Mouse (Mus musculus): ENCODE results near the gene 1700016K19Rik. TPM values are rescaled to one million over a fixed set of nuclear protein-coding genes. Genes with fewer than 3 reads are reported as not detected.

Gene 1700016K19Rik
- polyA plus RNA-seq, 2 experiments: 0.76 to 0.87 TPM

GRCm38 (mm10) chr11:76040761-76041376 lies 41.2 kb downstream of the 1700016K19Rik start:
- H3K9ac ChIP-seq (ENCODE audit: low read depth, low read length, severe bottlenecking): no peak overlapping the region
- DNase-seq (ENCODE audit: low spot score) (no peak), ATAC-seq (ENCODE audit: low FRiP score, low read depth) (no peak)
- 64% methylated on average over 4 of the region's 4 CpGs for WGBS
- peaks cover 7% of the 10 kb centered on the region for H3K36me3 ChIP-seq (ENCODE audit: control insufficient read depth, insufficient read depth, low read length)
- H3K9me3 ChIP-seq (ENCODE audit: control insufficient read depth, low read length): no peaks in the 10 kb centered on the region
- no peak for TF ChIP-seq POLR2A (IDR thresholded peaks at IDR 0.05; ENCODE audit: borderline replicate concordance, extremely low read depth, insufficient read depth, insufficient read length)
- H3K4me3 ChIP-seq (replicated peaks; ENCODE audit: low read length): no peak overlapping the region
- no peaks in the 10 kb centered on the region for H3K27me3 ChIP-seq (ENCODE audit: control insufficient read depth, insufficient read depth, low read length)
- no peak overlapping the region for H3K4me2 ChIP-seq (replicated peaks; ENCODE audit: low read depth, low read length, severe bottlenecking)
- H3K27ac ChIP-seq (replicated peaks; ENCODE audit: low read depth, low read length): no peak overlapping the region
- H3K4me1 ChIP-seq (ENCODE audit: control insufficient read depth, insufficient read depth, low read length): peaks cover 11% of the 10 kb centered on the region

- peaks cover 17% of the 10 kb centered on the region for H3K36me3 ChIP-seq (ENCODE audit: control insufficient read depth, insufficient read depth, low read length)
- peak overlapping the region; percentile 77 for H3K27ac ChIP-seq (replicated peaks; ENCODE audit: low read depth, low read length)
- no peaks in the 10 kb centered on the region for H3K27me3 ChIP-seq (ENCODE audit: control insufficient read depth, insufficient read depth, low read length)
- no peak overlapping the region for H3K4me2 ChIP-seq (replicated peaks; ENCODE audit: low read depth, low read length, severe bottlenecking)
- H3K4me1 ChIP-seq (ENCODE audit: control insufficient read depth, insufficient read depth, low read length): peaks cover 11% of the 10 kb centered on the region
- 52% methylated on average over 10 of the region's 10 CpGs for WGBS
- no peak for TF ChIP-seq POLR2A (IDR thresholded peaks at IDR 0.05; ENCODE audit: borderline replicate concordance, extremely low read depth, insufficient read depth, insufficient read length)
- H3K9me3 ChIP-seq (ENCODE audit: control insufficient read depth, low read length): no peaks in the 10 kb centered on the region
- H3K9ac ChIP-seq (ENCODE audit: low read depth, low read length, severe bottlenecking): no peak overlapping the region
- DNase-seq (ENCODE audit: low spot score): peak; percentile 14
- no peak overlapping the region for H3K4me3 ChIP-seq (replicated peaks; ENCODE audit: low read length)
- no peak for ATAC-seq (ENCODE audit: low FRiP score, low read depth)
Observed at GRCm38 (mm10) chr11:76042041-76042638, 42.4 kb downstream of the 1700016K19Rik start.

- H3K4me3 ChIP-seq (replicated peaks; ENCODE audit: low read length): no peak overlapping the region
- peaks cover 11% of the 10 kb centered on the region for H3K4me1 ChIP-seq (ENCODE audit: control insufficient read depth, insufficient read depth, low read length)
- peak overlapping the region; percentile 77; the same call in 1 of the 2 replicates for H3K27ac ChIP-seq (replicated peaks; ENCODE audit: low read depth, low read length)
- no peak for TF ChIP-seq POLR2A (IDR thresholded peaks at IDR 0.05; ENCODE audit: borderline replicate concordance, extremely low read depth, insufficient read depth, insufficient read length)
- no peak for ATAC-seq (ENCODE audit: low FRiP score, low read depth)
- H3K9ac ChIP-seq (ENCODE audit: low read depth, low read length, severe bottlenecking): peak overlapping the region; percentile 14; the same call in 1 of the 2 replicates
- no peak overlapping the region for H3K4me2 ChIP-seq (replicated peaks; ENCODE audit: low read depth, low read length, severe bottlenecking)
- peak; percentile 67 for DNase-seq (ENCODE audit: low spot score)
- peaks cover 17% of the 10 kb centered on the region for H3K36me3 ChIP-seq (ENCODE audit: control insufficient read depth, insufficient read depth, low read length)
- H3K27me3 ChIP-seq (ENCODE audit: control insufficient read depth, insufficient read depth, low read length): no peaks in the 10 kb centered on the region
- no peaks in the 10 kb centered on the region for H3K9me3 ChIP-seq (ENCODE audit: control insufficient read depth, low read length)
- 27% methylated on average over 5 of the region's 5 CpGs for WGBS
Observed at GRCm38 (mm10) chr11:76042882-76043281, 43.2 kb downstream of the 1700016K19Rik start.

- ATAC-seq (ENCODE audit: low FRiP score, low read depth): no peak
- Histone ChIP-seq H3K36me3 (ENCODE audit: control insufficient read depth, insufficient read depth, low read length) (peaks cover 17% of the 10 kb centered on the region), H3K4me2 (replicated peaks; ENCODE audit: low read depth, low read length, severe bottlenecking) (no peak overlapping the region), H3K27ac (replicated peaks; ENCODE audit: low read depth, low read length) (no peak overlapping the region), H3K27me3 (ENCODE audit: control insufficient read depth, insufficient read depth, low read length) (no peaks in the 10 kb centered on the region), H3K9ac (ENCODE audit: low read depth, low read length, severe bottlenecking) (no peak overlapping the region), H3K4me1 (ENCODE audit: control insufficient read depth, insufficient read depth, low read length) (peaks cover 11% of the 10 kb centered on the region), H3K9me3 (ENCODE audit: control insufficient read depth, low read length) (no peaks in the 10 kb centered on the region), H3K4me3 (replicated peaks; ENCODE audit: low read length) (no peak overlapping the region)
- DNase-seq (ENCODE audit: low spot score): no peak
- no peak for TF ChIP-seq POLR2A (IDR thresholded peaks at IDR 0.05; ENCODE audit: borderline replicate concordance, extremely low read depth, insufficient read depth, insufficient read length)
- 82% methylated on average over 6 of the region's 6 CpGs for WGBS
Observed at GRCm38 (mm10) chr11:76044468-76044867, 44.8 kb downstream of the 1700016K19Rik start.

GRCm38 (mm10) chr11:76045367-76045766 lies 45.7 kb downstream of the 1700016K19Rik start:
- Histone ChIP-seq H3K36me3 (ENCODE audit: control insufficient read depth, insufficient read depth, low read length) (peaks cover 17% of the 10 kb centered on the region), H3K4me1 (ENCODE audit: control insufficient read depth, insufficient read depth, low read length) (peaks cover 11% of the 10 kb centered on the region), H3K9me3 (ENCODE audit: control insufficient read depth, low read length) (no peaks in the 10 kb centered on the region), H3K27ac (replicated peaks; ENCODE audit: low read depth, low read length) (no peak overlapping the region), H3K9ac (ENCODE audit: low read depth, low read length, severe bottlenecking) (no peak overlapping the region), H3K4me3 (replicated peaks; ENCODE audit: low read length) (no peak overlapping the region), H3K27me3 (ENCODE audit: control insufficient read depth, insufficient read depth, low read length) (no peaks in the 10 kb centered on the region), H3K4me2 (replicated peaks; ENCODE audit: low read depth, low read length, severe bottlenecking) (no peak overlapping the region)
- no peak for TF ChIP-seq POLR2A (IDR thresholded peaks at IDR 0.05; ENCODE audit: borderline replicate concordance, extremely low read depth, insufficient read depth, insufficient read length)
- DNase-seq (ENCODE audit: low spot score) (no peak), ATAC-seq (ENCODE audit: low FRiP score, low read depth) (no peak)
- 91% methylated on average over 6 of the region's 6 CpGs for WGBS

Measured in limb, embryonic 14.5 days (tissue).